Mouse (Mus musculus): ENCODE data around the gene Pold3. TPM values are rescaled to one million over a fixed set of nuclear protein-coding genes. Genes with fewer than 3 reads are reported as not detected.

The Pold3 gene
- total RNA-seq (2021) (1 to 10 TPM; 9.0 to 9.1 TPM), polyA plus RNA-seq (2012; rRNA removed) (4.4 and 6.5 TPM in 2 replicates)
- long read RNA-seq, transcript Pold3-201 (12 exons, 3,069 nt) = major isoform, 8 of 12 reads
- long read RNA-seq, partial matches to known transcripts = 0 of 12 reads
- long read RNA-seq, other reads (novel, unspliced or antisense) = 4 of 12 reads

- TF ChIP-seq EP300 (IDR thresholded peaks at IDR 0.05; ENCODE audit: insufficient read depth, low read depth, low read length) = peak; percentile 78; the same call in 1 of the 2 replicates
- peak; percentile 20; the same call in 1 of the 2 replicates for TF ChIP-seq CTCF (IDR thresholded peaks at IDR 0.05)
- peak; percentile 81 for TF ChIP-seq POLR2A (IDR thresholded peaks at IDR 0.05; ENCODE audit: insufficient read depth, low read depth, low read length)
- H3K79me2 ChIP-seq (replicated peaks; ENCODE audit: control insufficient read depth, insufficient read depth, low read length) = no peaks in the 10 kb centered on the region
- H3K27me3 ChIP-seq (ENCODE audit: control insufficient read depth, insufficient read depth, low read length) = no peaks in the 10 kb centered on the region
- under 1% methylated on average over 33 of the region's 33 CpGs for WGBS
- no peaks in the 10 kb centered on the region for H3K36me3 ChIP-seq (ENCODE audit: control insufficient read depth, insufficient read depth, low read length)
- peak; percentile 99 to 100 for DNase-seq
- H3K4me1 ChIP-seq (ENCODE audit: control insufficient read depth, insufficient read depth, low read length) = 0 out of 2 replicates have a peak, but pooled peaks cover 3% of the 10 kb centered on the region
- peak within 1 kb of the TSS; percentile 77 for H3K27ac ChIP-seq
- H3K4me3 ChIP-seq = peak within 1 kb of the TSS; percentile 93
- intact Hi-C loops (cut with DNase I) = loop anchor here (2.0 to 10.0 kb wide), 3 partner anchors 37 to 243 kb away; partner anchors contain the start of gene Lipt2
- peak within 1 kb of the TSS; percentile 80 for H3K9ac ChIP-seq (ENCODE audit: low read depth, low read length)
Measured at GRCm38 (mm10) chr7:100121376-100121789, at the start of gene Pold3. Pold3 (minus strand) TSS chr7:100121565.

DNA sequence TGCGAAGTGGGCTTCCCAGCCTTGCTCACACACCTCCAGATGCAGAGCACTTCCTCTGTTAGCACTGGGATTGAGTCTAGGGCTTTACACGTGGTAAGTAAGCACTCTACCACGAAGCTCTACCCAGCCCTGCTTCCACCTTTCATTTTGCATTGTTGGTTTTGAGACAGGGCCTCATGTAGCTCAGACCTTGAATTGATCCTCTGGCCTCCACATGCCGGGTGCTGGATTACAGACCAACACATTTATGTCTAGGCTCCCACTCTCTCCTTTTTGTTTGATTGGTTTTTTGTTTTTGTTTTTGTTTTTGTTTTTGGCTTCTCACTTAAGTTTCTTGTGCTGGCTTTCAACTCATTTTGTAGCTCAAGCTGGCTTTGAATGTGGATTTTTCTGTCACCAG, 49.4 kb upstream of the Pold3 start:
- Histone ChIP-seq H3K27ac (no peak overlapping the region), H3K4me1 (ENCODE audit: control insufficient read depth, insufficient read depth, low read length) (no peaks in the 10 kb centered on the region), H3K36me3 (ENCODE audit: control insufficient read depth, insufficient read depth, low read length) (no peaks in the 10 kb centered on the region), H3K9ac (ENCODE audit: low read depth, low read length) (no peak overlapping the region), H3K79me2 (replicated peaks; ENCODE audit: control insufficient read depth, insufficient read depth, low read length) (no peaks in the 10 kb centered on the region), H3K27me3 (ENCODE audit: control insufficient read depth, insufficient read depth, low read length) (no peaks in the 10 kb centered on the region), H3K4me3 (no peak overlapping the region)
- 62% methylated on average over 4 of the region's 4 CpGs for WGBS
- intact Hi-C loops (cut with DNase I) = no loop called here
- no peak for DNase-seq
- no peak for TF ChIP-seq EP300 (IDR thresholded peaks at IDR 0.05; ENCODE audit: insufficient read depth, low read depth, low read length)
- no peak for TF ChIP-seq POLR2A (IDR thresholded peaks at IDR 0.05; ENCODE audit: insufficient read depth, low read depth, low read length)
- TF ChIP-seq CTCF (IDR thresholded peaks at IDR 0.05) = no peak

DNA sequence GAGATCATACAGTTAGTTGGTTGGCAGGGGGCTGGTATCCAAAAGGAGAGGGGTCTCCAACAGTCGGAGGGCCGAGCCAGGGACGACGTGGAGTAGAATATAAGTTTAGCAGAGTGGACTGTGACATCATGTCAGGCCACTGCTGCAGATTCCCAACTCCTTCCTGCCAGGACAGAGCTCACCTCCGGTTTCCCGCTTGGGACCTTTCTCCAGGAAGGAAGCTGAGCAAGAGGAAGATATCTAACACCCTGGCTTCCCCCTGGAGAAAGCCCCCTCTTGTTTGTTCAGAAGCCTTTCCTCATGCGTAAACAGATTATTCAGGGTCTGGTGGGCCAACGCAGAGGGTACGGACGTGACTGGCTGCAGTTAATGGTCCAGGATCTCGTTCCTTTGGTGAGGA, 47.3 kb upstream of the Pold3 start:
- Histone ChIP-seq H3K79me2 (replicated peaks; ENCODE audit: control insufficient read depth, insufficient read depth, low read length) (no peaks in the 10 kb centered on the region), H3K4me1 (ENCODE audit: control insufficient read depth, insufficient read depth, low read length) (no peaks in the 10 kb centered on the region), H3K27me3 (ENCODE audit: control insufficient read depth, insufficient read depth, low read length) (no peaks in the 10 kb centered on the region), H3K36me3 (ENCODE audit: control insufficient read depth, insufficient read depth, low read length) (no peaks in the 10 kb centered on the region), H3K9ac (ENCODE audit: low read depth, low read length) (no peak overlapping the region), H3K27ac (no peak overlapping the region), H3K4me3 (no peak overlapping the region)
- 46% methylated on average over 11 of the region's 11 CpGs for WGBS
- TF ChIP-seq POLR2A (IDR thresholded peaks at IDR 0.05; ENCODE audit: insufficient read depth, low read depth, low read length) (no peak), CTCF (IDR thresholded peaks at IDR 0.05) (no peak)
- DNase-seq = no peak
- intact Hi-C loops (cut with DNase I) = no loop called here

DNA sequence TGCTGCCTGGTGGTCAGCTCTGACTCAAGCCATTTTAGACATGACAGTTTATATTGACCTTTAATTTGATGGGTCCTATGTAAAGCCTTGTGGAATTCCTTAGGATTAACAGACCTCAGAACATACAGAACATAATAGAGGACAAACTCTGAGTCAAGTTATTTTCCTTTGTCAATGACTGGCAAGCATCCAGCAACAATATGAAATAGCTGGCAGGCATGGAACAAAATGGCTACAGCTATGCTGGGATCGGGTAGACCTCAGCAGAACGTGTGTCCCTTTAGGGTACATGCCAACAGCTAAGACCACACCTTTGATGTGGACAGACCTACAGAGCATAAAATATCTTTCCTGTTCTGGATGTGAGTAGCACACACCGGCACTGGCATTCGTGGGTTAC, 42.1 kb upstream of the Pold3 start:
- intact Hi-C loops (cut with DNase I) = no loop called here
- peaks cover 4% of the 10 kb centered on the region for H3K4me1 ChIP-seq (ENCODE audit: control insufficient read depth, insufficient read depth, low read length)
- H3K27ac ChIP-seq = no peak overlapping the region
- DNase-seq = no peak
- H3K36me3 ChIP-seq (ENCODE audit: control insufficient read depth, insufficient read depth, low read length) = no peaks in the 10 kb centered on the region
- TF ChIP-seq EP300 (IDR thresholded peaks at IDR 0.05; ENCODE audit: insufficient read depth, low read depth, low read length) (no peak), POLR2A (IDR thresholded peaks at IDR 0.05; ENCODE audit: insufficient read depth, low read depth, low read length) (no peak), CTCF (IDR thresholded peaks at IDR 0.05) (no peak)
- H3K27me3 ChIP-seq (ENCODE audit: control insufficient read depth, insufficient read depth, low read length) = no peaks in the 10 kb centered on the region
- H3K79me2 ChIP-seq (replicated peaks; ENCODE audit: control insufficient read depth, insufficient read depth, low read length) = no peaks in the 10 kb centered on the region
- WGBS = 54% methylated on average over 4 of the region's 4 CpGs
- H3K9ac ChIP-seq (ENCODE audit: low read depth, low read length) = no peak overlapping the region
- no peak overlapping the region for H3K4me3 ChIP-seq

DNA sequence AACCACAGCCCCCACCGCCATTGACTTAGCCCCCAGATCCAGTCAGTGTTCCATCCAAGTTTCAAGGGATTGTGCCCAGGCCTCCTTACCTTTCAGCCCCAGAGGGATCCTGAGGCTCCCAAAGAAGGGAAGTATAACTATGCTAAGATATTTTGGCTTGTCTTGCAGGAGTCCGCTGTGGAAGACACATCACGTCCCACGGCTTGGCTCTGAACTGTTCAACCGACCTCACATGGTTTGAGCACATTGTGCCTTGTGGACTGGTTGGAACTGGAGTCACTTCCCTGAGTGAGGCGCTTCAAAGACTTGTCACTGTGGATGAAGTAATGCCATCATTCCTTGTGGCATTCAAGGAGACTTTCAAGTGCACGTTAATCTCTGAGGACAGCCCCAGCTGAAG, 38.6 kb upstream of the Pold3 start:
- TF ChIP-seq POLR2A (IDR thresholded peaks at IDR 0.05; ENCODE audit: insufficient read depth, low read depth, low read length) = no peak
- no peak for TF ChIP-seq CTCF (IDR thresholded peaks at IDR 0.05)
- no peak for TF ChIP-seq EP300 (IDR thresholded peaks at IDR 0.05; ENCODE audit: insufficient read depth, low read depth, low read length)
- Histone ChIP-seq H3K9ac (ENCODE audit: low read depth, low read length) (peak overlapping the region; percentile 32; the same call in 1 of the 2 replicates), H3K36me3 (ENCODE audit: control insufficient read depth, insufficient read depth, low read length) (no peaks in the 10 kb centered on the region), H3K79me2 (replicated peaks; ENCODE audit: control insufficient read depth, insufficient read depth, low read length) (no peaks in the 10 kb centered on the region), H3K27me3 (ENCODE audit: control insufficient read depth, insufficient read depth, low read length) (no peaks in the 10 kb centered on the region; the same call in 1 of the 2 replicates), H3K4me1 (ENCODE audit: control insufficient read depth, insufficient read depth, low read length) (peaks cover 4% of the 10 kb centered on the region), H3K4me3 (peak overlapping the region; percentile 79), H3K27ac (peak overlapping the region; percentile 98)
- intact Hi-C loops (cut with DNase I) = no loop called here
- 56% methylated on average over 7 of the region's 7 CpGs for WGBS
- DNase-seq = no peak

- Histone ChIP-seq H3K79me2 (replicated peaks; ENCODE audit: control insufficient read depth, insufficient read depth, low read length) (no peaks in the 10 kb centered on the region), H3K4me1 (ENCODE audit: control insufficient read depth, insufficient read depth, low read length) (peaks cover 4% of the 10 kb centered on the region), H3K4me3 (peak within 1 kb of the TSS; percentile 79), H3K27ac (peak within 1 kb of the TSS; percentile 98), H3K27me3 (ENCODE audit: control insufficient read depth, insufficient read depth, low read length) (no peaks in the 10 kb centered on the region; the same call in 1 of the 2 replicates), H3K36me3 (ENCODE audit: control insufficient read depth, insufficient read depth, low read length) (no peaks in the 10 kb centered on the region), H3K9ac (ENCODE audit: low read depth, low read length) (peak within 1 kb of the TSS; percentile 98)
- no peak for TF ChIP-seq EP300 (IDR thresholded peaks at IDR 0.05; ENCODE audit: insufficient read depth, low read depth, low read length)
- TF ChIP-seq POLR2A (IDR thresholded peaks at IDR 0.05; ENCODE audit: insufficient read depth, low read depth, low read length) = peak; percentile 75; the same call in 1 of the 2 replicates
- peak; percentile 63 for TF ChIP-seq CTCF (IDR thresholded peaks at IDR 0.05)
- 1% methylated on average over 78 of the region's 78 CpGs for WGBS
- peak; percentile 96 to 97 for DNase-seq
- intact Hi-C loops (cut with DNase I) = loop anchor here (2.0 kb wide), 2 partner anchors 28 to 38 kb away; partner anchors contain the start of gene Pold3
Measured at GRCm38 (mm10) chr7:100159105-100159841, 37.9 kb upstream of the Pold3 start, which contains the start of gene Lipt2. Lipt2 (plus strand) TSS chr7:100159277.
